Mouse (Mus musculus) testis, adult 2 months (tissue): Measurements from ENCODE around the gene Sin3b.

Source experiments
- CTCF ChIP-seq: fragments of 200-500 bp; IDR thresholded peaks from 2 replicates; pipeline ENCODE4 v1.5.1; 2012; ENCODE audit warnings: low read depth, mild to moderate bottlenecking, inconsistent platforms, low read length, moderate library complexity; ENCODE audit not compliant: control insufficient read depth, insufficient read depth, insufficient replicate concordance
- POLR2A ChIP-seq: fragments of 200-500 bp; IDR thresholded peaks from 2 replicates; pipeline ENCODE4 v1.6.1; 2012; ENCODE audit warnings: low read depth, mild to moderate bottlenecking, inconsistent platforms, low read length, moderate library complexity; ENCODE audit not compliant: control insufficient read depth

GRCm38 (mm10) chr8:72712569-72712968 is 10.5 kb upstream of the Sin3b start:
- TF ChIP-seq POLR2A (no peak), CTCF (no peak)
